Mouse (Mus musculus) CH12.LX (cell line): ENCODE results near the gene Hinfp. TPM values are rescaled to one million over a fixed set of nuclear protein-coding genes. Genes with fewer than 3 reads are reported as not detected.

Experiments
- DNase-seq: peaks from one replicate; pipeline ENCODE4 v3.0.0-alpha.2; 2013; ENCODE audit errors: extremely low read depth
- H3K27ac ChIP-seq: 2 replicates; pipeline ENCODE4 v1.5.1; 2012; ENCODE audit warnings: low read depth, mild to moderate bottlenecking, control low read depth, moderate library complexity; ENCODE audit not compliant: insufficient read depth
- H3K27me3 ChIP-seq: replicated peaks from 2 replicates; pipeline ENCODE3; 2012; ENCODE audit warnings: inconsistent platforms
- H3K36me3 ChIP-seq, 2 experiments: replicated peaks in 1 of 2; 2 replicates each; pipeline versions ENCODE3 to v1.6.1; 2012; ENCODE audit warnings: inconsistent platforms in 1 of 2, low read length in 1 of 2, mild to moderate bottlenecking in 1 of 2, mixed read lengths in 1 of 2, moderate library complexity in 1 of 2; ENCODE audit not compliant: control insufficient read depth in 1 of 2, insufficient read depth in 1 of 2
- H3K4me1 ChIP-seq, 2 experiments: 2 replicates each; pipeline ENCODE4 v1.6.1; 2012; ENCODE audit warnings: inconsistent platforms in 1 of 2, moderate library complexity in 1 of 2; ENCODE audit not compliant: insufficient read depth in 2 of 2, control insufficient read depth in 1 of 2
- H3K4me2 ChIP-seq: 2 replicates; pipeline ENCODE4 v1.6.1; 2012; ENCODE audit warnings: low read depth, mild to moderate bottlenecking, control low read depth; ENCODE audit not compliant: poor library complexity, insufficient read depth, severe bottlenecking
- H3K4me3 ChIP-seq, 3 experiments: fragments of 150-350 bp in 1 of 3; sonication (generic) in 1 of 3; replicated peaks in 1 of 3; 2 replicates each; pipeline versions ENCODE3 to v1.5.1; 2011 to 2012; ENCODE audit warnings: low read depth in 2 of 3, low read length in 2 of 3, mild to moderate bottlenecking in 2 of 3, moderate library complexity in 2 of 3, control low read depth in 1 of 3, improper control_type of control experiment in 1 of 3, inconsistent platforms in 1 of 3, mixed read lengths in 1 of 3; ENCODE audit not compliant: poor library complexity in 1 of 3
- H3K79me2 ChIP-seq: replicated peaks from 2 replicates; pipeline ENCODE4 v1.6.1; 2012; ENCODE audit warnings: mild to moderate bottlenecking, moderate library complexity; ENCODE audit not compliant: control insufficient read depth, poor library complexity, insufficient read depth, severe bottlenecking; ENCODE audit errors: extremely low read depth
- H3K9ac ChIP-seq: 2 replicates; pipeline ENCODE4 v1.6.1; 2012; ENCODE audit warnings: low read depth, mild to moderate bottlenecking, control low read depth, moderate library complexity; ENCODE audit not compliant: insufficient read depth
- H3K9me3 ChIP-seq: replicated peaks from 2 replicates; pipeline ENCODE3; 2012; ENCODE audit warnings: low read length, inconsistent platforms, mixed read lengths
- JUN ChIP-seq: IDR thresholded peaks from 2 replicates; pipeline ENCODE4 v1.6.1; 2011; ENCODE audit warnings: low read depth, mild to moderate bottlenecking, low read length, improper control_type of control experiment, moderate library complexity; ENCODE audit not compliant: insufficient read depth
- MXI1 ChIP-seq: IDR thresholded peaks from 2 replicates; pipeline ENCODE4 v1.6.1; 2011; ENCODE audit warnings: mild to moderate bottlenecking, low read depth, low read length, improper control_type of control experiment
- TCF12 ChIP-seq: IDR thresholded peaks from 2 replicates; pipeline ENCODE4 v1.6.1; 2014; ENCODE audit warnings: low read depth, mild to moderate bottlenecking, inconsistent platforms, low read length, improper control_type of control experiment
- USF1 ChIP-seq: IDR thresholded peaks from 2 replicates; pipeline ENCODE4 v1.6.1; 2014; ENCODE audit warnings: low read depth, mild to moderate bottlenecking, inconsistent platforms, low read length, improper control_type of control experiment
- dilution Hi-C: fragments of 300-500 bp; cut with MboI; formaldehyde crosslinking; loops from 2 replicates; pipeline ENCODE4 v1.14.3; 2020; ENCODE audit warnings: low sequenced_read_pairs; ENCODE audit not compliant: extremely low pct_unique_long_range_greater_than_20kb, extremely low pct_ligation_motif_present
- in situ Hi-C: fragments of 300-500 bp; cut with MboI; formaldehyde crosslinking; loops from 3 replicates; pipeline ENCODE4 v1.14.3; 2019; ENCODE audit warnings: low sequenced_read_pairs, low pct_ligation_motif_present, low pct_unique_long_range_greater_than_20kb, mixed read lengths
- polyA plus RNA-seq: library from polyadenylated mRNA; unstranded; fragments of >175 nt; gene quantifications from 2 replicates; pipeline ENCODE4 v1.2.1, GENCODE M21; 2012; ENCODE audit warnings: low read depth; ENCODE audit not compliant: insufficient read length
- total RNA-seq, 2 experiments: library from RNA; depleted of rRNA; stranded (reverse); fragments of 300-350 nt in 1 of 2; fragments of >200 nt in 1 of 2; gene quantifications; 2 replicates each; pipeline ENCODE4 v1.2.3; 2012 to 2014

The Hinfp gene
- total and polyA plus RNA-seq, 3 experiments, result 14.0 to 18.9 (median 16.6) TPM

- in situ Hi-C loops (no loop called here), dilution Hi-C loops (no loop called here)
- Histone ChIP-seq H3K4me1 (peaks cover 0 to 11% of the 10 kb centered on the region in 2 experiments; a peak in 2 of 4 replicates), H3K9me3 (no peaks in the 10 kb centered on the region), H3K79me2 (no peaks in the 10 kb centered on the region), H3K9ac (no peak overlapping the region), H3K4me2 (no peak overlapping the region), H3K4me3 (no peak overlapping the region), H3K27me3 (no peaks in the 10 kb centered on the region), H3K27ac (no peak overlapping the region), H3K36me3 (no peaks in the 10 kb centered on the region)
- no peak for DNase-seq
- no peak for TF ChIP-seq TCF12
- TF ChIP-seq MXI1, result no peak
- TF ChIP-seq USF1, result no peak
- TF ChIP-seq JUN, result no peak
Measured at GRCm38 (mm10) chr9:44243621-44244020, 61.9 kb downstream of the Hinfp start.

Other genes with a start within 250 kb of the Hinfp start
Only the 20 nearest of the 24 such genes appear.
- gene Rnf26, start 192.2 kb downstream of the Hinfp start, total RNA-seq (2012; rRNA removed), result 15.3 and 15.4 TPM in 2 replicates
- gene Rnf26, start 192.2 kb downstream of the Hinfp start, total RNA-seq (2014; rRNA removed), result 9.2 and 11.7 TPM in 2 replicates
- gene Rnf26, start 192.2 kb downstream of the Hinfp start, polyA plus RNA-seq, result 31.5 and 40.0 TPM in 2 replicates
- gene Mcam, start 171.2 kb downstream of the Hinfp start, total RNA-seq (2012; rRNA removed), result 0.98 and 1.1 TPM in 2 replicates
- 0.56 and 0.73 TPM in 2 replicates for gene Mcam, start 171.2 kb downstream of the Hinfp start, total RNA-seq (2014; rRNA removed)
- gene Mcam, start 171.2 kb downstream of the Hinfp start, polyA plus RNA-seq, result 0.40 and 0.57 TPM in 2 replicates
- gene Cbl, start 71.6 kb downstream of the Hinfp start, total RNA-seq (2012; rRNA removed), result 11.9 and 13.4 TPM in 2 replicates
- gene Cbl, start 71.6 kb downstream of the Hinfp start, total RNA-seq (2014; rRNA removed), result 6.5 and 8.3 TPM in 2 replicates
- gene Cbl, start 71.6 kb downstream of the Hinfp start, polyA plus RNA-seq, result 27.1 and 39.0 TPM in 2 replicates
- gene Ccdc153, start 65.0 kb downstream of the Hinfp start, total RNA-seq (2012; rRNA removed), result not detected in 2 replicates
- gene Ccdc153, start 65.0 kb downstream of the Hinfp start, total RNA-seq (2014; rRNA removed), result not detected in 2 replicates
- gene Ccdc153, start 65.0 kb downstream of the Hinfp start, polyA plus RNA-seq, result not detected in 2 replicates
- 0.13 TPM in 1 of 2 replicates, not detected in the other for gene Pdzd3, start 54.2 kb downstream of the Hinfp start, total RNA-seq (2012; rRNA removed)
- 0.09 TPM in 1 of 2 replicates, not detected in the other for gene Pdzd3, start 54.2 kb downstream of the Hinfp start, total RNA-seq (2014; rRNA removed)
- 0.21 and 0.26 TPM in 2 replicates for gene Pdzd3, start 54.2 kb downstream of the Hinfp start, polyA plus RNA-seq
- 8.8 and 10.9 TPM in 2 replicates for gene Nlrx1, start 37.1 kb downstream of the Hinfp start, total RNA-seq (2012; rRNA removed)
- gene Nlrx1, start 37.1 kb downstream of the Hinfp start, total RNA-seq (2014; rRNA removed), result 8.0 and 8.8 TPM in 2 replicates
- 12.6 and 15.4 TPM in 2 replicates for gene Nlrx1, start 37.1 kb downstream of the Hinfp start, polyA plus RNA-seq
- 0.38 and 0.72 TPM in 2 replicates for gene Abcg4, start 17.1 kb downstream of the Hinfp start, total RNA-seq (2012; rRNA removed)
- 0.23 TPM in 2 replicates for gene Abcg4, start 17.1 kb downstream of the Hinfp start, total RNA-seq (2014; rRNA removed)
- gene Abcg4, start 17.1 kb downstream of the Hinfp start, polyA plus RNA-seq, result 0.82 and 1.1 TPM in 2 replicates
- 7.2 TPM in 2 replicates for gene C2cd2l, start 14.6 kb upstream of the Hinfp start, total RNA-seq (2012; rRNA removed)
- 2.5 and 2.9 TPM in 2 replicates for gene C2cd2l, start 14.6 kb upstream of the Hinfp start, total RNA-seq (2014; rRNA removed)
- 7.3 and 8.6 TPM in 2 replicates for gene C2cd2l, start 14.6 kb upstream of the Hinfp start, polyA plus RNA-seq
- gene Dpagt1, start 20.3 kb upstream of the Hinfp start, total RNA-seq (2012; rRNA removed), result 15.8 and 16.2 TPM in 2 replicates
- gene Dpagt1, start 20.3 kb upstream of the Hinfp start, total RNA-seq (2014; rRNA removed), result 6.4 and 8.5 TPM in 2 replicates
- 31.5 and 41.7 TPM in 2 replicates for gene Dpagt1, start 20.3 kb upstream of the Hinfp start, polyA plus RNA-seq
- 488 and 589 TPM in 2 replicates for gene H2afx, start 29.0 kb upstream of the Hinfp start, total RNA-seq (2012; rRNA removed)
- gene H2afx, start 29.0 kb upstream of the Hinfp start, total RNA-seq (2014; rRNA removed), result 32.5 and 36.3 TPM in 2 replicates
- gene H2afx, start 29.0 kb upstream of the Hinfp start, polyA plus RNA-seq, result 39.5 and 56.6 TPM in 2 replicates
- gene Hmbs, start 38.6 kb upstream of the Hinfp start, total RNA-seq (2012; rRNA removed), result 74.0 and 80.9 TPM in 2 replicates
- gene Hmbs, start 38.6 kb upstream of the Hinfp start, total RNA-seq (2014; rRNA removed), result 73.7 and 75.2 TPM in 2 replicates
- 65.0 and 65.1 TPM in 2 replicates for gene Hmbs, start 38.6 kb upstream of the Hinfp start, polyA plus RNA-seq
- gene Vps11, start 56.0 kb upstream of the Hinfp start, total RNA-seq (2012; rRNA removed), result 21.4 and 22.1 TPM in 2 replicates
- 16.1 and 17.4 TPM in 2 replicates for gene Vps11, start 56.0 kb upstream of the Hinfp start, total RNA-seq (2014; rRNA removed)
- 23.2 and 24.8 TPM in 2 replicates for gene Vps11, start 56.0 kb upstream of the Hinfp start, polyA plus RNA-seq
- 88.7 and 148 TPM in 2 replicates for gene Hyou1, start 73.8 kb upstream of the Hinfp start, total RNA-seq (2012; rRNA removed)
- 31.9 and 32.6 TPM in 2 replicates for gene Hyou1, start 73.8 kb upstream of the Hinfp start, total RNA-seq (2014; rRNA removed)
- 89.9 and 90.8 TPM in 2 replicates for gene Hyou1, start 73.8 kb upstream of the Hinfp start, polyA plus RNA-seq
- gene Slc37a4, start 91.2 kb upstream of the Hinfp start, total RNA-seq (2012; rRNA removed), result 13.8 and 25.5 TPM in 2 replicates
- 29.9 and 38.7 TPM in 2 replicates for gene Slc37a4, start 91.2 kb upstream of the Hinfp start, total RNA-seq (2014; rRNA removed)
- gene Slc37a4, start 91.2 kb upstream of the Hinfp start, polyA plus RNA-seq, result 10.3 and 11.7 TPM in 2 replicates
- 2,535 and 3,076 TPM in 2 replicates for gene Rps25, start 101.5 kb upstream of the Hinfp start, total RNA-seq (2012; rRNA removed)
- gene Rps25, start 101.5 kb upstream of the Hinfp start, total RNA-seq (2014; rRNA removed), result 3,131 and 3,378 TPM in 2 replicates
- gene Rps25, start 101.5 kb upstream of the Hinfp start, polyA plus RNA-seq, result 2,547 and 3,250 TPM in 2 replicates
- 81.3 and 88.2 TPM in 2 replicates for gene Trappc4, start 101.9 kb upstream of the Hinfp start, total RNA-seq (2012; rRNA removed)
- gene Trappc4, start 101.9 kb upstream of the Hinfp start, total RNA-seq (2014; rRNA removed), result 125 and 135 TPM in 2 replicates
- 55.9 and 69.2 TPM in 2 replicates for gene Trappc4, start 101.9 kb upstream of the Hinfp start, polyA plus RNA-seq
- gene Ccdc84, start 112.9 kb upstream of the Hinfp start, total RNA-seq (2012; rRNA removed), result 25.4 and 30.4 TPM in 2 replicates
- gene Ccdc84, start 112.9 kb upstream of the Hinfp start, total RNA-seq (2014; rRNA removed), result 21.7 and 26.0 TPM in 2 replicates
- 16.5 and 18.3 TPM in 2 replicates for gene Ccdc84, start 112.9 kb upstream of the Hinfp start, polyA plus RNA-seq
- gene Foxr1, start 135.5 kb upstream of the Hinfp start, total RNA-seq (2012; rRNA removed), result 0.08 and 0.21 TPM in 2 replicates
- gene Foxr1, start 135.5 kb upstream of the Hinfp start, total RNA-seq (2014; rRNA removed), result not detected in 2 replicates
- 1.4 and 1.5 TPM in 2 replicates for gene Foxr1, start 135.5 kb upstream of the Hinfp start, polyA plus RNA-seq
- gene Upk2, start 149.3 kb upstream of the Hinfp start, total RNA-seq (2012; rRNA removed), result not detected in 2 replicates
- not detected in 2 replicates for gene Upk2, start 149.3 kb upstream of the Hinfp start, total RNA-seq (2014; rRNA removed)
- gene Upk2, start 149.3 kb upstream of the Hinfp start, polyA plus RNA-seq, result not detected in 2 replicates
- 0.88 and 1.6 TPM in 2 replicates for gene Bcl9l, start 177.2 kb upstream of the Hinfp start, total RNA-seq (2012; rRNA removed)
- 0.08 and 0.67 TPM in 2 replicates for gene Bcl9l, start 177.2 kb upstream of the Hinfp start, total RNA-seq (2014; rRNA removed)
- gene Bcl9l, start 177.2 kb upstream of the Hinfp start, polyA plus RNA-seq, result 6.2 and 7.5 TPM in 2 replicates